Mouse (Mus musculus) ES-CJ7 (cell line): ENCODE results near the gene Mettl24.
"Not testable (repeated sequence)": the region's sequence is repeated elsewhere in the genome, so short reads cannot be mapped to it uniquely, and the experiment has no call there.

Experiments used
- DNase-seq: peaks from one replicate; pipeline ENCODE4 v3.0.0; 2011; ENCODE audit warnings: low read depth, low spot score

Mettl24 gene

DNA sequence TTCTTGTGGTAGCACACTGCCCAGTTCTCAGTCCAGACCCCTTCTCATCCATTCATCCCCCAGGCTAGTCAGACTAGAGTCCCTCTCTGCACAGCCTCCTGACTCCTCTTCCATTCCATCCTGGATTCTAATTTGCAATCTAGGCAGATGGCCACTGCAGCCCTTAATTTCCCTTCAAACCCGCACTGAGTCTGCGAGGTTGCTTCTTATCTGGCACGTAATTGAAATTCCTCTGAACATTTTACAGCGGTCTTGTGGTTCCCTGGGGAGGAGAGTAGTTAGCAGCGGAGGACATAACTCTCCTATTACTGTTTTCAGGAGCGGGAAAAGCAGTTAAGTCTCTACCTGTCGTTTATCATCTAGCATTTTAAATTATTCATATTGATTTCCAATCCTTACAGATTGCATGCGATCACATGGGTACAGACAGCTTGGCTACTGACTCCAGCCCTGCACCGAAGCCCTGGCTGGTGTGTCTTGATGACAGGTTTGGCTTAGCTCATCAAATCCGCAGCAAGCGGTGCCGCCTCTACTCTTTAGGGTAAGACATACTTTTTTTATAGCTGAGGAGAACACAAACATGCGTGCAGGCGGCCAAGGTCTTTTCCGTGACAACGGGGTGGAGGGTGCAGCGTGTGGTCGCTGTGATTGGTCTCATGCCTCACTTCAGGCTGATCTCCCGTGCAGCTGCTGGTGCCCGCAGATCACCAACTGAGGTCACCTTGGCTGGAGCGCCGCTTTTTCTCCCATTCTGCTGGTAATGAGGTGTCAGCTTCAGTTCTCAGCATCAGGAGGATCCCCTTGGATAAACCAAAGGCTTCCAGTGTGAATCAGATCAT, 54.4 kb downstream of the Mettl24 start:
- no peak for DNase-seq

DNA sequence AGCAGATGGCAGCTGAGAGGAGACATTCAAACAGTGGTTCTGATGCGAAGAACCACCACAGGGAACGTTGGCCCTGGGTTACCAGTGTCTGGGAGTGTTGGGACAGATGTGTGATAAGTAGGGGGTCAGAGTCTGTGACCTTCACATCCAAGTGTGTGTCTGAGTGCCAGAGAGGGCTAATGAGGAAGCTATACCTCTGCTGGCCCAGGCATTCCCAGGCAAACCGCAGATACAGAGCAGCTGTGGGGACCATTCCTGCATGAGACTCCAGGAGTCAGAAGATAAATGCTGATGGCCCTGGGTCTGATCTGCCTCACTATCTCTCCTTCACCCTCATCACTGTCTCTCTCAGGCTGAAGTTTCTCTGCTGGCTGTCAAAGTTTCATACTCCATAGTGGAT, 57.6 kb downstream of the Mettl24 start:
- no peak for DNase-seq

DNA sequence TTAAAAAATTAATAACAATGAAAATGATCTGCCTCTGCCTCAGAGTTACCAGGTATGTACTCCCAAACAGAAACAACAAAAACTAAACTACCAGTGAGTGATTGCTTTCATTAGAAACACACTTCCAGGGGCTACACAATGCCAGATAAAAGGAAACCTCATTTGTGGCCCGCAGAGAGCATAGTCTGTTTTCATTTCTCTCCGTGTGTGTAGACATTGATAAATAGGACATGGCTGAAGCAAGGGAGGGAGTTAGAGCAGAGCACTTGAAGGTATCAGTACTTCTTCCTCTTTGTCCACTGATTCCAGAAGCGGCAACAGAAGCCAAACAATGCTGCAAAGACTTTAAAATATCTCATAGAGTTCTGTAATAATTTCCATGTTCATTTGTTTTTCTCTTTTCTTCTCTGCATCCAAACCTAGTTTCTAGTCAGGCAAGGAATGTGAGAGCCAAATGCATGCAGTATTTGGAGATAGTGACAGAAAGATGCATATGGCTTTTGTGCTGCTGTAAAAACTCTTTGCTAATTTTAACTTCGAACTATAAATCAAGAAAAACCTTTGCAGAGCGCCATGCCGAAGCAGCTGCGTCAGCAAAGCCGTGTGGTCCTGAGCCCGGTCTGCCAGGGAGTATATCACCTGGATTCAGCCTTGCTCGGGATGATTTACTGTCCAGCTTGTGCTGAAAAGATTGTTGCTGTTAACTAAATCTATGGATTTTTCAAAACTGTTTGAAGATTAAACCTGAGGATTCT, 67.4 kb downstream of the Mettl24 start:
- DNase-seq = no peak

DNA sequence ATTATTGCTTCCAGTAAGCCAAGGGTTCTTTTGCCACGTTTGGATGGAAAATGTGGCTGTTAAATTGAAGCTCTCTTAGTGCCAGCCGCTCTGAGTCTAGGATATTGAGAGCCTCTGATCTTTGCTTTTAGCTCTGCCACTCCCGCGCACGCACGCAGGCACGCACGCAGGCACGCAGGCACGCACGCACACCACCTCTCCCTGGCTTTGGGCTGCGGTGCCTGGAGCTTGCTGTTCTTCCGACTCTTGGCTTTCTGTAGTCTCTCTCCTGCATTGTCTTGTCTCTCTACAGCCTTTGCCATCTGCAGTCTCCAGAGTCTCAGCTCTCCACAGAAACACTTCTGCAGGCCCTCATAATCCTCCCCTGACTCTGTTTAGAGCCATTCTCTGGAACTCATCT, 68.1 kb downstream of the Mettl24 start:
- peak; percentile 29 for DNase-seq

DNA sequence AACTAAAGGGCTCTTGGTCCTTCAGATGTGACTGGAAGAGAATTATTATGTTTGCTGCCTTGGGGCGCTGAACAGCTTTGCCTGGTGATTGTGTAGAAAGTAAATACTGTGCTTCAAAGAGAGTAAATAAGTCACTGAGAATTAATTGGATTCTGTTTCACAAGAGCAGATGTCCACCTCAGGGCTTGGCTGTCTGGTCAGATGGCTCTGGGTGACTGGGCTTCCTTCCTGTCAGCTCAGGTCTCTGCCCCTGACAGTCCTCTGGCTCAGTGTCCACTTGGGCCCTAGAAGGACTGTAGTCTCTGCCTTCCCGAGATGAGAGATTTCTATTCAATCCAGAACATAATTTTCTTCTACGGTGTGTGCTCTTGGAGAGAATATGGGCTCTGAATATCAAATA, 70.0 kb downstream of the Mettl24 start:
- DNase-seq = no peak

DNA sequence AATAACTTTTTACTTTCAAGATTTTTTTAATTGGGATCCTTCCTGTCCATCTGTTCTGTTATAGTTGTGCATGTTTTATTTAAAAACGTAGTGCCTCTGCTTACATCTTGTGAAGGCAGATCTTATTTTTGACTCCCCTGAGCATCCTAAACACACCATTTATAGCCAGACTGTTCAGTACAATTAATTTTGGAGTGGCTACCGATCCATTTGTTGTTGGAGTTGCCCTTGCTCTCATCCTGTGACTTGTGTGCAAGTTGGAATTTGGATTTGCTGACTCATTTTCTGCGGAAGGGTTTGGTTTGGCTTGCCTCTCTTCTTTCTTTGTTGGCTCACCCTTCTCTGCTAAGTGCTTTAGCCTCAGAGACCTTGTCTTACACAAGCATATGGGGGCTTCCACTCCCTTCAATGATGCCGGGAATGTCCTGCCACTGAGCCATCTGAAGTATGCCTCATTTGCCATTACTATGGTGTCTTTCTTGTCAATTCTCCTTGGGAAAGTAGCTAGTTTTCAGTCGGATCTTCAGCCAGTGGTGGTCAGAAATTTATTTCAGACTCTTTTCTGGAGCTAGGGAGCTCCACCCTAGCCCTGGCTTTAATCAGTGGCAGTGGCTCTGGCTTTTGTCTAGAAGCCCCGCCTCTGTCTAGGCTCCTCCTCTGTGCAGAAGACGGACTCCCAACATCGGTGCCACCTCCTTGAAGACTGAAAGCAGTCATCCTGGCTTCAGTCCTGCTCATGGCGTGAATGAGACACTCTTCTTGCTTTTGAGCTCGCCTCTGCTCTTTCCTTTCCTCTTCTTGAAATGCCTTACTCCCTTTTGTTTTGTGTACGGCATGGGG, 75.3 kb downstream of the Mettl24 start:
- DNase-seq = no peak

DNA sequence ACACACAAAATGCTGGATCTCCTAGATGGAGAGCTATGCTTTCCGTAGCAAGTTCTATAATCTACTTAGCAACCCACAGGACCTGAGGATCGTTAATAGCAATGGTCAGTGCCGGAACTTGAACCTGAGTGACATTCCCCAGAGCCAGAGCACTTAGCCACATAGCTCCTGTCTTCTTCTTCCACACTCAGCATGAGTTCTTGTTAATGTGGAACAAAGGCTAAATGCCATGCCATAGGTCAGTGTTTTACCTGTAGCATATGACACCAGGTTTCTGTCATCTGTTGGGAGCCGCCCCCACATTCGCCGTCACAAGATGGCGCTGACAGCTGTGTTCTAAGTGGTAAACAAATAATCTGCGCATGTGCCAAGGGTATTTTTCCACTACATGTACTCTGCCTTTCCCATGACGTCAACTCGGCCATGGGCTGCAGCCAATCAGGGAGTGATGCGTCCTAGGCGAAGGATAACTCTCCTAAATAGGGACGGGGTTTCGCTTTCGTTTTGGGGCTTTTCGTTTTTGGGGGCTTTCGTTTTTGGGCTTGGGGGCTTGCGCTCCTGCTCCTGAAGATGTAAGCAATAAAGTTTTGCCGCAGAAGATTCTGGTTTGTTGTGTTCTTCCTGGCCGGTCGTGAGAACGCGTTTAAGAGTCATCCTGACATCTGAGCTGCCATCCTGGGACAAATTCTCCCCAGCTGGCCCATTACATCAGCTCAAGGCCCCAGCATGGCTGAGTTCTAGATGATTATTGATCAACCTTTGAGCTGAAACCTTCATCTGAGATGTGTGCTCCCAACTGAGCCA, 76.5 kb downstream of the Mettl24 start:
- not testable (repeated sequence) for DNase-seq

DNA sequence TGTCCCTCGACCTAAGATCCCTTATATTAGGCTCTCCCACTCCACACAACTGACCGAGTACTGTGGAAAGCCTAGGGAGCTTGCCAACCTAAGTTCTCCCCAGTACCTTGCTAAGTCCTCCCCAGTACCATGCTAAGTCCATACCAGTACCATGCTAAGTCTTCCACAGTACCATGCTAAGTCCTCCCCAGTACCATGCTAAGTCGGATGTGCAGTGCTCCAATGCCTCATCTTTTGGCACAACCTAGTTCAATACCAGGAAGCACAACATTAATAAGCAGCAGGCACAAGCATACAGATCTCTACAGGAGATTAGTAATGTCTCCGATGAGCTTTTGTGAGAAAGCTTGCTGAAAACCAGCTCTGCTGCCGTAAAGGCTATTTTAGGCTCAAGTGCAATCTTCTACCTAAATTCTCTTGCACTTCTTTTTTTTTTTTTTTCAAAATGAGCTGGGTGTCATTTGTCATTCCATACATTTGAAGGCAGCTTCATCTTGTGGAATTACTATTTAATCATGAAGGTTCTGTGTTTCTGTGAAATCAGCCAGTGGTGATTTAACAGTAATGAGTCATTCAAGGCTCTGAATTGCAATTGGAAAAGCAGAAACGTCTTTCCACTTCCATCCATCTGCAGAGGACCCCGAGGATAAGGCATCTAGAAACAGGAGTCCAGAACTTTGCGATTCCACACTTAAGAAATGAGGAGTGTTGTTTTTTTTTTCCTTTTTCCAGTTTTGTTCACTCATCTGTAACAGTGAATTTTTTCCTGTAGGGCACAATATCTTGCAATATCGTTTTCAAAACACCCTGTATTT, 77.3 kb downstream of the Mettl24 start:
- no peak for DNase-seq

DNA sequence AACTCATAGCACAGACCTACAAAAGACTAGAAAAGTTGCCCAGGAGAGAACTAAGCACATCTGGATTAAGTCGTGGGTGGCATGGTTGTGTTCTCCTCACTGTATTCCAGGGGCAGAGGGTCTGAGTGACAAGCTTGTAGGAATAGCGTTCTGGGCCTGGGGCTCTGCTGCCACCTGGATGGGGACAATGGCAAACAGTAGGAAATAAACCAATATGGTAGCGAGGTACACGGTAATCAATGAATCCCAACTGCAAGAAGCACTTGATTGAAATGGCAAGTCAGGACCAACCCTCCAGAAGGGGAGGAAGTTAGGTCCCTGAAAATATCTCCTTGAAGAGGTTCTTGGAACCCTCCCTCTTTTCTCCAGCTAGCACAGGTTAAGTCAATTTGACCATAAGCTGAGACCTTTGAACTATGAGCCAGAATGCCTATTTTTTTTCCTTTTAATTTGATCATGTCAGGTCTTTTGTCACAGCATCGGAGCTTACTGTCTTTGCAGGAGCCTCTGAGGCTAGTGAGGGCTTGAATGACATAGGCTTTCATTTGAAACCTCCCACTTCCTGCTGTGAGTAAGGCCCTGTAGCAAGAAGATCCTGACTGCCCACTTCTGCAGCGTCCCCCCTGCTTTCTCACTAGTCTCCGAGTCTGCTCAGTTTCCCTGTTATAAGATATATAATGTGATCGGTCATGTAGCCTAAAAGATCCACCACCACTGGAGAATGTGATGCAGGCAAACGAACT, 78.1 kb downstream of the Mettl24 start:
- DNase-seq = no peak

DNA sequence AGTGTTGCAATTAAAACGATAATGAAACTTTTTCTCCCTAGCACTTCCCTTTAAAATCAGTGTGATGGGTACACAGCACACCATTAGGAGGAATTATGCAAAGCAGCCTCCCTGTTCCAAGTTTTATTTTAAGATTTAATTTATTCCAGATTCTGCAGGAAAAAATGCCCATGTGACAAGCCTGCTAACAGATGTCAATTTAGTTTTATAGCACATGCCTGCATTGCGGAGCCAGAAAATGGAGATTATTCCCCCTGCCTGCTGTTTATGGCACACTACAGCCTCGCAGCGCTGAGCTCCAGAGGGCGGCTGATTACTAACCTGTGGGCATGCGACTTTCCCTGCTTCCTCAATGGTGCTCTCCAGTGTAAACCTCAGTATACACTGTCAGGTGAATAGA, 79.5 kb downstream of the Mettl24 start:
- DNase-seq = no peak

DNA sequence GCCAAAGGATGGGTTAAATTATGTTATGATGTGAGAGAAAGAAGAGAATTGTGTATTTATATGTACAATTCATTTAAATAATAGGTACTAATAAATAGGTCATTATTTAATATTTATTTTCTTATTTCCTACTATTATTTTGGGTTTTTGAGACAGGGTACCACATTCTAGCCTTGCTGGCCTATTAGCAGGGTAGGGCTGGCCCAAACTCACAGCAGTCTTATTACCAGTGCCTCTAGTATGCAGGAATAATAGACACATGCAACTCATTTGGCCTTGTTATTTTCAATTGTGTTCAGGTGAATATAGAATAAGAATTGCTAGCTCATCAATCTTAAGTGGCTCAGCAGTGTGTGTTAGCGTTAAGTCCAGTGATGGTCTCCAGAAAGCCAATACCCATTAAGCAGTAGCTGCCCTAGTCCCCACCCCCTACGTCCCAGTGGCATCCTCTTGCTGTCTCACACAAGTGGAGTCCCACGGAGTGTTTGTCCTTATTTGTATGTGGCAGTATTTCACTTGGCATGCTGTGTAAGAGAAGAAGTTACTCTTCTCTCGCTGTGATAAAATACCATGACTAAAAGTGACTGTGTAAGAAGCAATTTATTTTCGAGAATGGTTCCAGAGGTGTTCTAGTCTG, 80.1 kb downstream of the Mettl24 start:
- DNase-seq = no peak

DNA sequence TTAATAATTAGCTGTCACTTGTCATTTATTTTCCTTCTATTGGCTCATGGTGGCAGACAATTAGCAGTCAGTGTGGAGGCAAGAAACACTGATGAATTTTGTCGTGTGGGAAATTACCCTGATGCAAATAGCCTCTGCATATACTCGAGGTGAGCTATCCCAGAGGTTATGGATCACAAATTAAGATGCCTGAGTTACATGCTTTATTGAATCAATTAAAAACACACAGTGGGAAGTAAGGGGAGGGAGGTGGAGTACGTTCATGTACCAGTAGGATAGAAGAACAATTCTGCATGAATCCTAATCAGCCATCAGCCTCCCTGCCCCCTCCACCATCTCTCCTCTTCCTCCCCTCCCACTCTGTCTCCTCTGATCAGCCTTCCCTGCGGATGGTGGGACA, 89.2 kb downstream of the Mettl24 start:
- no peak for DNase-seq

DNA sequence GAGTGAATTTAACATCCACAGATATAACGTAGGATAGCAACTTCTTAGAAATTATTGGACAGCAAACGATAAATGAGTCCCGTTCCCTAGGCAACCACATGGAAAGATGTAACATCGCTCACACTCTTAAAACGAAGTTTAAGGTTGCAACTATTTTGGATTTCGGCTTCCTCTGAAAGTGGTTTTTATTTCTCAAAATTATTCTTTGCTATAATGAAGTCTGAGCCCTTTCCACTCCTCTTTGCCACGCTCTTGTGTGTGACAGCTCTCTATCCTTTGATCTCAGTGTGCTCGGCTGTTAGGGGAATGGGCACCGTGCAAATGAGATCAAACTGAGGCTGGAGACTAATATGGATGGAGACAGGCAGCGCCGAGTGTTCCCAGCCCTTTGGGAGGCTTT, 92.1 kb downstream of the Mettl24 start:
- no peak for DNase-seq

DNA sequence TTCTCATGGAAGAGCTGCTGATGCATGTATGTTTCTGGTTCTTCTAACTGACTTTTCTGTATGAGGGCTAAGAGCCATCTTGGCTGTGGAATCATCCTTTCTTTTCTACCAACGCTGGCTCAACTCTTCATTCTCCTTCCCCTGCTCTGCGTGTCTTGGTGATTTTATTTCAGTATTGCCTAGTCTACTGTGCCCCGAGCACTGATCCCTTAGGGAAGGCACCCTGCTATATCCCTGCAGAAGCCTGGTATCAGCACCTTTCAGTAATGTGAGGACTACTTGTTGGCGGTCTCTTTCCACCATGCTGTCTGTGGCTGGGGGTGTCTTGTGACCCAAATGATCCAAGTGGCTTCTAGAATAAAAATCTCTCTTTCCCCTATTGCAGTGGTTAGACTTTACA, 92.6 kb downstream of the Mettl24 start:
- no peak for DNase-seq

DNA sequence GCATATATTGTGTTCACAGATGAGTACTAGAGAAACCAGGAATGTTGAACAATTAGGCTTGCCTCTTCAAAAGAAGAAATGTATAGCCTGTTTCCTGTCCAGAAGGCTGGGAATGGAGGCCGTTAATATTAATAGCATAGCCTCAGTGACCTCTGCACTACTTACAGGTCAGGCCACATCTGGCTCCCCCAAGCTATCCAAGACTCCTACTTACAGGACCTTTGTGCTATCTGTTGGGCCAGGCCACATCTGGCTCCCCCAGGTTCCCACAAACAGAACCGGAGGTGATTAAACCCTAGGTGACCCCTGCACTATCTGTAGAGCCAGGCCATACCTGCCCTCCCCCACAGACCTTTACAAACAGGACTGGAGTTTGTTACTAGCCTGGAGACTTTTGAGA, 94.1 kb downstream of the Mettl24 start:
- DNase-seq = no peak

DNA sequence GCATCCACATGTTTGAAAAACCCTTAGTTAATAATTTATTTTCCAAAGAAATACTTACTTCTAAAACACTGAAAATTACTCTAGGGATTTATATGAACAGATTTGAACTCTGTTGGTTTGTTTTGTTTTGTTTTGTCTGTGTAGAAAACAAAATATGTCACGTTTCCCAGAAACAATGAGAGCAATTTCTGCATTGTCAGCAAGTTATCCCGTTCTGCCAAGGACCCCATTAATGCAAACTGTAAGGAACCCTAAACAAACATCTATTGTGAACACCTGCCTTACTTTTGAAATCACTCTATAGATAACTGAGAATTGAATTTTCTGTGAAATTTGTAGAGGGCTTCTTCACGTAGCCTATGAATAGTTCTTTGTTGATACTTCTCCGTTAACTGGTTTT, 95.4 kb downstream of the Mettl24 start:
- no peak for DNase-seq

DNA sequence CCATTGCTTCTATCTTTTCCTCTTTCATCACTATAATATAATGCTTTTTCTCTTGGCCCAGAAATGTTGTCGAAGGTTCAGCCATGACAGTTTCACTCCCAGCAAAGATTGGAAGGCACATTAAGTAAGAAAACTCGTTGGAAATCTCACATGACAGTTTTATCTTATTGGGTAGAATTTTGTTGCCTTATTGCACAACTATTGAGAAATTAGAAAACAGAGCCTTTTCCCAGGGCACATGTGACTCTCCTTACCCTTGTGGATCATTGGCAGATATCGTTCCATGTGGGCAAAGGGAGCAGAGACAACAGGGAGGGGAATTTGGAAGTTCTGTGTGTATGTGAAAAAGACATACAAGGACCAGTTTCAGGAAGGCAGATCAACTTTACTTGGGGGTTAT, 107.3 kb downstream of the Mettl24 start:
- no peak for DNase-seq

DNA sequence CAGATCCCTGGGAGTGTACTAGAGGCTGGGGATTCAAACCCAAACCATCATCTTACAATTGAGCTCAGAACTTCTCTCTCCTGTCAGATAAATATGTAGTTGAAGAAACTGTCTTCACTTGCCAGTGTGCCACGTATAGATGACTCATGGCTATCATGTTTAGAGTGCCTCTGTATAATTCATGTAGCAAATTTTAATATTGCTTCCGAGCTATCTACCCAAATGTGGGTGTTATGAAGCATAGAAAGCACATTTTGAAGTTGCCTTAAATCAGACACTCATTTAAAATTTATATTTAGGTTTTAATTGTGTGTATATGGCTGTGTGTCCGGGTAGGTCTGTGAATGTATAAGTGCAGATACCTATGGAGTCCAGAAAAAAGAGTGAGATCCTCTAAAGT, 109.0 kb downstream of the Mettl24 start:
- DNase-seq = no peak

DNA sequence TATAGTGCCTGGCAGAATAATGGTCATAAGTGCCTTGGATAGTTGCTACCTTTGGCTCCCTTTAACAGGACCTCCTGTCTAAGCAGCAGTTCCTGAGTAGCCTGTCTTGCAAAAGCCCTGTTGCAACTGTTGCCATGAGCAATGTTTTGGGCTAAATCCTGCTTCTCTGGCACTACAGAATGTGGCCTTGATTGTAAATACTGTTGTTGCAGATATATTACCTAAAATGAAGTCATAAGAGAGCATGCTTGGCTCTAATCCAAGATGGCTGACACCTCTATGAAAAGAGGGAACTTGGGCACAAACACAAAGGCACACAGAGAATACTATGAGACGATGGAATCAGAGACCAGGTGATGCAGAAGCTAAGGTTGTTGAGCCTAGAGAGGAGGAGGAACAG, 122.1 kb downstream of the Mettl24 start:
- no peak for DNase-seq
